Mouse (Mus musculus): ENCODE measurements around the gene Ulk4.

- TF ChIP-seq GATA1 (IDR thresholded peaks at IDR 0.05; ENCODE audit: borderline replicate concordance, low read length) (no peak), FLI1 (IDR thresholded peaks at IDR 0.05; ENCODE audit: low read length) (no peak)
These were observed 326.2 kb downstream of the Ulk4 start for GRCm38 (mm10) chr9:120950761-120951160.

Data from megakaryocyte, embryonic 14.5 days (primary cell).